Mouse (Mus musculus): ENCODE results near the gene Ubac2. TPM values are rescaled to one million over a fixed set of nuclear protein-coding genes. Genes with fewer than 3 reads are reported as not detected.

Gene Ubac2
- total and polyA plus RNA-seq, 3 experiments: 25.0 to 50.8 (median 37.2) TPM

DNA sequence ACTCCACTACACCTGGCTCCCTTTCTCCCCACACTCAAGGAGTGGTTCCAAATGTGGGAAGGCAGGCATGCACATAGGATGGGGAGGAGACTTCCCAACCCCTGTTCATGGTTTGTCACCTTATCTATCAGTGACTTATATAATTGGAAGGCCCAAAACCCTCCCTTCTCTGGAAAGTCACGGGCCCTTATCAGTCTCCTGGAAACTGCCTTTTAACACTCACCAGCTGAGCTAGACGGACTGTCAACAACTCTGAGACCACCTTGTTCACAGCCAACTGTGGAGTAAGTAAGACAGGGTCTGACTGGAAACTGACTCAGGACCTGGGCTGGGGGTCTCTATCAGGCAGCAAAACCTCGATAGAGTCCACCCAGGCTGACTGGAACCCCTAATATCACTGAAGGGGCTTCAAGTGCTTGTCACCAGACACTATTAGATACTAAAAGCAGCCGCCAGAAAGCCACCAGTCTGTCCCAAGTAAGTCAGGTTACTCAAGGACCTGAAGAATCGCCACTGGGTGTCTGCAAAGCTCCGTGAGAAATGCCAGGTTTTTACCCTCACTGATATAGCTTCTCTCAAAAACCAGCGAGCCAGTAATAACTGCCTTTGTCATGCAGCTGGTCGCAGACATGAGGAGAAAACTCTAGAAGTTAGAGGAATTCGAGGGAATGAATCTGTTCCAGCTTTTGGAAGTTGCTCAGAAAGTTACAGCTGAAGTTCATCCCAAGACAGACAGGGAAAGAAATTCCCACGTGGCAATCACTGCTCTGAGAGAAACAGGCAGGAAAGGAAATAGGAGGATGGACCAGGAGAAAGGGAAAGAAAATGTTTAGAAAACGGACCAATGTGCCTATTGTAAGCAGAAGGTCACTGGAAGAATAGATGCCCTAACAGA is 190.6 kb downstream of the Ubac2 start:
- no peak for DNase-seq (ENCODE audit: low spot score)
- ATAC-seq (ENCODE audit: extremely low read depth, insufficient number of reproducible peaks, low FRiP score, poor library complexity, severe bottlenecking): no peak
- H3K9me3 ChIP-seq (replicated peaks): no peaks in the 10 kb centered on the region
- no peaks in the 10 kb centered on the region for H3K36me3 ChIP-seq (replicated peaks)
- TF ChIP-seq TAL1 (conservative IDR thresholded peaks at IDR 0.05; ENCODE audit: low read depth, low read length) (no peak), CTCF (IDR thresholded peaks at IDR 0.05; ENCODE audit: low read depth, low read length) (no peak), POLR2AphosphoS5 (IDR thresholded peaks at IDR 0.05; ENCODE audit: insufficient replicate concordance, low read depth, low read length) (no peak), GATA1 (IDR thresholded peaks at IDR 0.05; ENCODE audit: borderline replicate concordance, low read length) (no peak), GATA2 (IDR thresholded peaks at IDR 0.05; ENCODE audit: borderline replicate concordance, low read depth, low read length) (no peak)
- no peak overlapping the region for H3K4me3 ChIP-seq (ENCODE audit: low read depth, low read length)
- peaks cover 27% of the 10 kb centered on the region for H3K4me1 ChIP-seq (ENCODE audit: insufficient read depth, low read depth, low read length)
- peaks cover 64% of the 10 kb centered on the region for H3K27me3 ChIP-seq (ENCODE audit: insufficient read depth, low read length)

DNA sequence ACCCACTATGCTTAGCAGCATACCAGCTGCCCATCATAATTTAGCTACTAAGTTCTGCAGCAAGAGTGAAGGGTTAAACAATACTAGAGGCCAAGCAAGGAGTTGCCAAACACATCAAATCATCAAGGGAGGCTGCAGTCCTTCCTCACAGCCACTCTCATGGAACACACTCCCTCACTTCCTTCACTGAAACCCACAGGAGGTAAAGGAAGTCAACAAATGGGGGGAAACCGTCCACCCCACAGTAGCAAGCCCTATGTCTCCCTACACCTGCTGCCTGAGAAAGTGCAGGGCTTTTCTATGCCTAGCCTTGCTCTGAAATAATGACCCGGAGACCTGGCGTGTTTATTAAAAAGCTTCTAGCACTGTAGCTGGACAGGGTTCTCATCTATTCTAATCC is 191.5 kb downstream of the Ubac2 start:
- Histone ChIP-seq H3K9me3 (replicated peaks) (no peaks in the 10 kb centered on the region), H3K27me3 (ENCODE audit: insufficient read depth, low read length) (peaks cover 68% of the 10 kb centered on the region), H3K4me1 (ENCODE audit: insufficient read depth, low read depth, low read length) (peaks cover 23% of the 10 kb centered on the region), H3K4me3 (ENCODE audit: low read depth, low read length) (no peak overlapping the region), H3K36me3 (replicated peaks) (no peaks in the 10 kb centered on the region)
- TF ChIP-seq GATA1 (IDR thresholded peaks at IDR 0.05; ENCODE audit: borderline replicate concordance, low read length): no peak
- TF ChIP-seq CTCF (IDR thresholded peaks at IDR 0.05; ENCODE audit: low read depth, low read length): no peak
- TF ChIP-seq POLR2AphosphoS5 (IDR thresholded peaks at IDR 0.05; ENCODE audit: insufficient replicate concordance, low read depth, low read length): no peak
- no peak for TF ChIP-seq GATA2 (IDR thresholded peaks at IDR 0.05; ENCODE audit: borderline replicate concordance, low read depth, low read length)
- no peak for TF ChIP-seq TAL1 (conservative IDR thresholded peaks at IDR 0.05; ENCODE audit: low read depth, low read length)
- no peak for ATAC-seq (ENCODE audit: extremely low read depth, insufficient number of reproducible peaks, low FRiP score, poor library complexity, severe bottlenecking)
- DNase-seq (ENCODE audit: low spot score): no peak

Other genes starting within 250 kb of the Ubac2 start
- 21.7 and 26.0 TPM in 2 replicates for gene Dock9, start 80.8 kb upstream of the Ubac2 start, total RNA-seq (2014; fragmentation: Nextera tagmentation)
- 9.3 and 10.2 TPM in 2 replicates for gene Dock9, start 80.8 kb upstream of the Ubac2 start, total RNA-seq (2017)
- 2.7 and 3.4 TPM in 2 replicates for gene Dock9, start 80.8 kb upstream of the Ubac2 start, polyA plus RNA-seq (2012)
- not detected in 2 replicates for gene Gpr18, start 37.2 kb downstream of the Ubac2 start, total RNA-seq (2014; fragmentation: Nextera tagmentation)
- gene Gpr18, start 37.2 kb downstream of the Ubac2 start, total RNA-seq (2017): 0.12 and 0.27 TPM in 2 replicates
- gene Gpr18, start 37.2 kb downstream of the Ubac2 start, polyA plus RNA-seq (2012): not detected in 2 replicates
- gene Gpr183, start 86.6 kb downstream of the Ubac2 start, total RNA-seq (2014; fragmentation: Nextera tagmentation): 0.24 TPM in 1 of 2 replicates, not detected in the other
- 6.9 and 7.1 TPM in 2 replicates for gene Gpr183, start 86.6 kb downstream of the Ubac2 start, total RNA-seq (2017)
- 0.07 and 0.08 TPM in 2 replicates for gene Gpr183, start 86.6 kb downstream of the Ubac2 start, polyA plus RNA-seq (2012)
- not detected in 2 replicates for gene Timm8a2, start 156.1 kb downstream of the Ubac2 start, total RNA-seq (2014; fragmentation: Nextera tagmentation)
- 0.35 TPM in 1 of 2 replicates, not detected in the other for gene Timm8a2, start 156.1 kb downstream of the Ubac2 start, total RNA-seq (2017)
- 0.05 TPM in 1 of 2 replicates, not detected in the other for gene Timm8a2, start 156.1 kb downstream of the Ubac2 start, polyA plus RNA-seq (2012)
- 76.0 and 81.2 TPM in 2 replicates for gene Tm9sf2, start 228.4 kb downstream of the Ubac2 start, total RNA-seq (2014; fragmentation: Nextera tagmentation)
- gene Tm9sf2, start 228.4 kb downstream of the Ubac2 start, total RNA-seq (2017): 162 and 173 TPM in 2 replicates
- gene Tm9sf2, start 228.4 kb downstream of the Ubac2 start, polyA plus RNA-seq (2012): 131 and 189 TPM in 2 replicates